Mouse (Mus musculus) stomach, embryonic 14.5 days (tissue): ENCODE measurements around the gene 1190002N15Rik. TPM values are rescaled to one million over a fixed set of nuclear protein-coding genes. Genes with fewer than 3 reads are reported as not detected.
A peak's percentile ranks its signal among the peaks of the same experiment; 100 is the strongest.

ENCODE experiments used
- ATAC-seq: fragments of 200-750 bp; cut with Nextera tagmentation; 2 replicates; pipeline ENCODE4 v1.8.0; 2017; ENCODE audit warnings: low read depth, moderate TSS enrichment; ENCODE audit not compliant: insufficient number of reproducible peaks, insufficient read depth, low FRiP score
- H3K27ac ChIP-seq: fragments of 300-500 bp; sonication (generic); 2 replicates; pipeline ENCODE4 v1.5.1; 2014; ENCODE audit warnings: mild to moderate bottlenecking, low read length, moderate library complexity, mixed read lengths
- H3K27me3 ChIP-seq: fragments of 300-500 bp; sonication (generic); 2 replicates; pipeline ENCODE4 v1.6.1; 2014; ENCODE audit warnings: low read length, control low read depth, mixed read lengths; ENCODE audit not compliant: control insufficient read depth, insufficient read depth
- H3K36me3 ChIP-seq: fragments of 300-500 bp; sonication (generic); 2 replicates; pipeline ENCODE4 v1.6.1; 2014; ENCODE audit warnings: mild to moderate bottlenecking, control low read depth, low read length, moderate library complexity, mixed read lengths; ENCODE audit not compliant: control insufficient read depth, insufficient read depth
- H3K4me1 ChIP-seq: fragments of 300-500 bp; sonication (generic); 2 replicates; pipeline ENCODE4 v1.6.1; 2014; ENCODE audit warnings: low read length, control low read depth, mixed read lengths; ENCODE audit not compliant: control insufficient read depth, insufficient read depth
- H3K4me2 ChIP-seq: fragments of 300-500 bp; sonication (generic); replicated peaks from 2 replicates; pipeline ENCODE4 v1.6.1; 2014; ENCODE audit warnings: low read depth, low read length, control low read depth
- H3K4me3 ChIP-seq: fragments of 300-500 bp; sonication (generic); 2 replicates; pipeline ENCODE4 v1.5.1; 2014; ENCODE audit warnings: low read depth, low read length, control low read depth
- H3K9ac ChIP-seq: fragments of 300-500 bp; sonication (generic); replicated peaks from 2 replicates; pipeline ENCODE4 v1.6.1; 2014; ENCODE audit warnings: low read depth, mild to moderate bottlenecking, control low read depth, low read length, moderate library complexity, mixed read lengths
- H3K9me3 ChIP-seq: fragments of 300-500 bp; sonication (generic); 2 replicates; pipeline ENCODE4 v1.6.1; 2016; ENCODE audit warnings: low read depth, low read length, control low read depth; ENCODE audit not compliant: control insufficient read depth
- WGBS: fragments of 180-500 bp; shearing (Covaris S2); extraction: QIAGEN DNeasy Blood & Tissue Kit; methylation state at CpG from one replicate; pipeline ENCODE4 v1.1.7; 2014; 5-methylcytosine and 5-hydroxymethylcytosine counted together
- polyA plus RNA-seq: library from polyadenylated mRNA; unstranded; fragments of >200 nt; fragmentation: Nextera tagmentation; extraction: Ambion mirVana; gene quantifications from 2 replicates; pipeline ENCODE4 v1.2.1, GENCODE M21; 2014

The 1190002N15Rik gene
- polyA plus RNA-seq, 1 experiment from 2014 or later: 12.4 TPM

- no peak for ATAC-seq
- Histone ChIP-seq H3K9ac (no peak overlapping the region), H3K4me3 (no peak overlapping the region), H3K9me3 (no peaks in the 10 kb centered on the region), H3K36me3 (no peaks in the 10 kb centered on the region), H3K4me1 (peaks cover 8% of the 10 kb centered on the region; the same call in 1 of the 2 replicates), H3K4me2 (peak overlapping the region; percentile 66; the same call in 1 of the 2 replicates), H3K27me3 (no peaks in the 10 kb centered on the region), H3K27ac (no peak overlapping the region)
Measured at GRCm38 (mm10) chr9:94534795-94535194, 3.1 kb downstream of the 1190002N15Rik start.

- Histone ChIP-seq H3K36me3 (no peaks in the 10 kb centered on the region), H3K4me2 (peak overlapping the region; percentile 19; the same call in 1 of the 2 replicates), H3K27me3 (no peaks in the 10 kb centered on the region), H3K9me3 (no peaks in the 10 kb centered on the region), H3K4me1 (peaks cover 8% of the 10 kb centered on the region; the same call in 1 of the 2 replicates), H3K4me3 (no peak overlapping the region), H3K9ac (no peak overlapping the region), H3K27ac (no peak overlapping the region)
- ATAC-seq: no peak
- WGBS: 70% methylated on average over 2 of the region's 2 CpGs
Measured at GRCm38 (mm10) chr9:94534226-94534625, 3.7 kb downstream of the 1190002N15Rik start.

DNA sequence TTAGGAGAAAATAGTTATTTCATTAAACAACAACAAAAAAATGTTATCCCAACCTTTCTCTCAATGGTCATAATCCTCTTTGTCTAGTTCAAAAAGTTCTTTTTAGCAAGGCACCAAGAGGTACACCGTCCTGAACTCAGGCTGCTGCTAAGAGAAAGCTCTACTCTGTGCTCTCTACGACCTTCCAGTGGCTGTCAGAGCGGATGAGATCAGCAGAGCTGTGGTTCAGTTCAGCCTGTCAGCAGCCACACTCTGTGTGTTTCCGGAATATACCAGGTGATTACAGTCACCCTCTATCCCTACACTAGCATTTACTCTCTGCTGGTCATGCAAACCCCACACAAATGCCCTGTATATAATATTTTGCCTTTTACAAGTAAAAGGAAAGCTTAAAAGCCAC is 4.2 kb downstream of the 1190002N15Rik start:
- Histone ChIP-seq H3K4me2 (no peak overlapping the region), H3K9me3 (no peaks in the 10 kb centered on the region), H3K4me3 (no peak overlapping the region), H3K9ac (no peak overlapping the region), H3K36me3 (no peaks in the 10 kb centered on the region), H3K4me1 (peaks cover 8% of the 10 kb centered on the region; the same call in 1 of the 2 replicates), H3K27me3 (no peaks in the 10 kb centered on the region), H3K27ac (no peak overlapping the region)
- 44% methylated on average over 4 of the region's 4 CpGs for WGBS
- no peak for ATAC-seq

DNA sequence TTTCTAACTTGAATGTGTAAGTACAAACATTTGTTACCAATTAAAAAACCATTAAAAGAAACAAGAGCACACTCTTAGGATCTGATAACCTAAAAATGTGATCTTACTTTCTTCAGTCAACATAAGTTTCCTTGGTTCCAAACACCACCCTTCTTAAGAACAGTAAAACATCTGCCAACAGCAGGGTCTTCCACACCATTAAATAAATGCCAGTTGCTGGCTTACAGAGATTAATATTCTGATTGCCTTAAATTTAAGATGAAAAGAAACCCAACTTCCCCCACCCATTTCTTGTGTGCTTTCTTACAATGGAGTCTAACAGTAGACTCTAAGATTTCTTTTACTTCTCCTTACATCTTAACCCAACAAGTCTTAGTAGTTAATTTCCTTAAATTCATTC is 7.9 kb downstream of the 1190002N15Rik start:
- Histone ChIP-seq H3K4me1 (peaks cover 8% of the 10 kb centered on the region; the same call in 1 of the 2 replicates), H3K27ac (no peak overlapping the region), H3K9me3 (no peaks in the 10 kb centered on the region), H3K9ac (no peak overlapping the region), H3K36me3 (no peaks in the 10 kb centered on the region), H3K4me3 (no peak overlapping the region), H3K27me3 (no peaks in the 10 kb centered on the region), H3K4me2 (no peak overlapping the region)
- no peak for ATAC-seq

- no peak for ATAC-seq
- H3K27me3 ChIP-seq: no peaks in the 10 kb centered on the region
- H3K4me3 ChIP-seq: no peak overlapping the region
- H3K4me2 ChIP-seq: no peak overlapping the region
- peaks cover 5% of the 10 kb centered on the region; the same call in 1 of the 2 replicates for H3K4me1 ChIP-seq
- no peak overlapping the region for H3K27ac ChIP-seq
- H3K36me3 ChIP-seq: no peaks in the 10 kb centered on the region
- no peaks in the 10 kb centered on the region for H3K9me3 ChIP-seq
- H3K9ac ChIP-seq: no peak overlapping the region
- WGBS: 59% methylated on average over 1 of the region's 1 CpGs
Measured at GRCm38 (mm10) chr9:94529146-94529746, 8.6 kb downstream of the 1190002N15Rik start.

- H3K36me3 ChIP-seq: no peaks in the 10 kb centered on the region
- H3K27me3 ChIP-seq: no peaks in the 10 kb centered on the region
- H3K9ac ChIP-seq: no peak overlapping the region
- H3K4me1 ChIP-seq: no peaks in the 10 kb centered on the region; the same call in 1 of the 2 replicates
- ATAC-seq: no peak
- no peak overlapping the region for H3K4me2 ChIP-seq
- WGBS: 75% methylated on average over 7 of the region's 7 CpGs
- no peak overlapping the region for H3K27ac ChIP-seq
- H3K4me3 ChIP-seq: no peak overlapping the region
- H3K9me3 ChIP-seq: no peaks in the 10 kb centered on the region
Measured at GRCm38 (mm10) chr9:94526473-94526872, 11.4 kb downstream of the 1190002N15Rik start.

DNA sequence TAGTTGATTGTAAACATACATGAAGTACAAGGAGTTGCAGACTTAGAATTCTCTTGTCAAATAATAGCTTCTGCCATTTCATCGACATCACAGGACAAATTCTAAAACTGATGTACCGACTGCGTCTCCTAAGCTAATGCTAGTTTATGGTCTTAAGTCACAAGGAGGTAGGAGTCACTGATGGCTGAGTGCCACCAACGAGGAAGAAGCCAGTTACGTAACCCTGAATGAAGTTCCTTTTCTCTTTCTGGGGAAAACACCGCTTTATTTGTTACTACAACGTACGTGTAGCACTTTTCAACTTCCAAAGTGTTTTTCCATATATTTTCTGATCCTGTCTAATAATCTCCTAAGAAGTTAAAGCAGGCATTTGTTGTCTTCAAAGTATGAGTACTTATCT is 25.6 kb downstream of the 1190002N15Rik start:
- no peaks in the 10 kb centered on the region for H3K4me1 ChIP-seq
- 91% methylated on average over 8 of the region's 8 CpGs for WGBS
- H3K4me3 ChIP-seq: no peak overlapping the region
- no peaks in the 10 kb centered on the region for H3K36me3 ChIP-seq
- H3K27me3 ChIP-seq: no peaks in the 10 kb centered on the region
- no peak overlapping the region for H3K27ac ChIP-seq
- no peak overlapping the region for H3K4me2 ChIP-seq
- no peak for ATAC-seq
- H3K9me3 ChIP-seq: no peaks in the 10 kb centered on the region
- H3K9ac ChIP-seq: no peak overlapping the region

GRCm38 (mm10) chr9:94511139-94511538 is 26.7 kb downstream of the 1190002N15Rik start:
- H3K27ac ChIP-seq: no peak overlapping the region
- H3K9me3 ChIP-seq: no peaks in the 10 kb centered on the region
- ATAC-seq: no peak
- H3K36me3 ChIP-seq: no peaks in the 10 kb centered on the region
- H3K27me3 ChIP-seq: no peaks in the 10 kb centered on the region
- H3K9ac ChIP-seq: no peak overlapping the region
- H3K4me3 ChIP-seq: no peak overlapping the region
- H3K4me2 ChIP-seq: no peak overlapping the region
- H3K4me1 ChIP-seq: no peaks in the 10 kb centered on the region

GRCm38 (mm10) chr9:94506980-94507379 is 30.9 kb downstream of the 1190002N15Rik start:
- Histone ChIP-seq H3K4me3 (no peak overlapping the region), H3K4me1 (no peaks in the 10 kb centered on the region), H3K27ac (no peak overlapping the region), H3K36me3 (no peaks in the 10 kb centered on the region), H3K4me2 (no peak overlapping the region), H3K9me3 (no peaks in the 10 kb centered on the region), H3K27me3 (no peaks in the 10 kb centered on the region), H3K9ac (no peak overlapping the region)
- ATAC-seq: no peak
- WGBS: 80% methylated on average over 1 of the region's 1 CpGs
